Mouse (Mus musculus) lung, adult 2 months (tissue): ENCODE data around the gene ccdc198.

Experiments
- CTCF ChIP-seq: fragments of 200-500 bp; IDR thresholded peaks from 2 replicates; pipeline ENCODE4 v1.5.1; 2011; ENCODE audit warnings: mild to moderate bottlenecking, low read length, control low read depth; ENCODE audit not compliant: insufficient read depth
- POLR2A ChIP-seq: fragments of 200-500 bp; IDR thresholded peaks from 2 replicates; pipeline ENCODE4 v1.6.1; 2011; ENCODE audit warnings: low read depth, mild to moderate bottlenecking, control low read depth, low read length, borderline replicate concordance; ENCODE audit errors: extremely low read depth

DNA sequence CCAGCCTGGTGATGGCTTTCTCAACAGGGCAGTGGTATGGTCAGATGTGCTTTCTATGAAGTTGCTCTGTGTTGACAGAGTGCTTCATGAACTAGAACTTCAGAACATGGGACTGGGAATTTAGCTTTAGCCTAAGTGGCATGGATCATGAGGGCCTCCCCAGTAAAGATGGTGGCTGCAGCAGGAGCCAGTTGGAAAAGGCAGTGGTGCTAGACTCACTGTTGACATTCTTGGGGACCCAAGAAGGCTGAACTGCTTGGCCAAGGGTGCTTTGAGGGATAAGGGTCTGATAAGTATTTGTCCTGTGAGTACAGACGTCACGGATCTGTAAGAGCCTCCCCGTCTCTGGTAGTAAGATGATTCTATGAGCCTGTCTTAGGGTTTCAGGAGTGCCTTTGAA, 13.4 kb downstream of the ccdc198 start:
- TF ChIP-seq POLR2A = no peak
- TF ChIP-seq CTCF = no peak
